Mouse (Mus musculus): ENCODE data around the gene Cpsf6.
"Not testable (repeated sequence)": the region's sequence is repeated elsewhere in the genome, so short reads cannot be mapped to it uniquely, and the experiment has no call there.

Cpsf6 gene

DNA sequence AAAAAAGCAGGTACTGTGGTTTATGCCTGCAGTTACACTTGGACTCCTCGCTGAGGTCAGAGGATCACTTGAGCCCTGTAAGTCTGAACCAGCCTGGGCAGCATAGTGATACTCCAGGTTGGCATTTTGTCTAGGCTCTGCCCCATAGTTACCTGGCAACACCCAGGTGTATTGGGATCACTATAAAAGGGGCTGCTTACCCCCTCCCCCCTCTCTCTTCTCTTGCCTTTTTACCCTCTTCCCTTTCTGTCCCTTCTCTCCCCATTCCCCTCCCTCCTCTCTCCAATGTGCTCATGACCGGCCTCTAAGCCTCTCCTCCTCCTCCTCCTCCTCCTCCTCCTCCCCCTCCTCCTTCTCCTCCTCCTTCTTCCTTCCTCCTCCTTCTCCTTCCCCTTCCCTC is 19.4 kb upstream of the Cpsf6 start:
- no peak for DNase-seq

DNA sequence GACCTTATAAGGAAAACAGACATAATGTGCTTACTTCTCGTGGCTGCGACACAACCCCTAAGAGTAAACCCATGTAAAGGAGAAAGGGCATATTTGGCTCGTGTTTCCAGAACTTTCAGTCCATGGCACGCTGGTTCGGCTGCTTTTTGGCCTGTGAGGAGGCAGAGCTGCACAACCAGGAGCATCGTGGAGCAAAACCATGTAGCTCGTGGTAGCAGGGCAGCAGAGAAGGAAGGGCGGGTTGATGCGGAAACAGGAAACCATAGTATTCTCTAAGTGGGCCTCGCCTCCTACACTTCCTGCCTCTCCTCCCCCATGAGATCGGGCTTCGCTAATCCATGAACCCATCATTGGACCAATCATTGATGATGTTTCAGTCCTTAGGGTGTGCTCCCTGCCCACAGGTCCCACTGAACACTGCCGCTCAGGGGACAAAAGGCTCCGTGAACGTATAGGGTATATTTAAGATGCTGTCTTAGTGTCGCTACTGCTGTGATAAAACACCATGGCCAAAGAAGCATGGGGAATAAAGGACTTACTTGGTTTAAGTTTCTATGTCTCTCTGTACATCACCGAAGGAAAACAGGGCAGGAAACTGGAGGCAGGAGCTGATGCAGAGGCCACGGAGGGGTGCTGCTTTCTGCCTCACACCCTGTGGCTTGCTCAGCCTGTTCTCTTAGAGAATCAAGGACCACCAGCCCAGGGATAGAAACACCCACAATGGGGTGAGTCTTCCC is 18.4 kb upstream of the Cpsf6 start:
- DNase-seq, result no peak

DNA sequence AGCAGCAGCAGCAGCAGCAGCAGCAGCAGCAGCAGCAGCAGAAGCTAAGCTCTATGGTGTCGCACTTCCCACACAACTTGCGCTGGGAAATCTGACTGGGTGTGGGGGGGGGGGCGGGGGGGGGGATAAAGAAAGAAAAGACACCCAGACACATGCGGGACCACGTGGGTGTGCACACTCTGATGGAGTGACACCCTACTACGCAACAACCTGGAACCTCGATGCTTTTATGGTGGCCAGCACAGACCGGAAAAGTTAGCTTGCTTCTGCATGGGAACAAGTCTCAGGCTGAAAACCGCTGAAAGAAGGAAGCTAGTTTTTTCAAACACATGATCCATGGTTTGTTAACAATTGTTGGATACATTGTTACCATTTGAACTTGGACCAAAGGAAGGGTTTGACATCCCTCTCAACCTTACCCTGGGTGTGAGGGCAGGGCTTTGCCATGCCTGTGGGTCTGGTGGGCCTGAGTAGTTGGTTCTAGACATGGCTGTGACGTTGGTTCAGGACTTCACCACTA is 17.4 kb upstream of the Cpsf6 start:
- DNase-seq, result no peak

DNA sequence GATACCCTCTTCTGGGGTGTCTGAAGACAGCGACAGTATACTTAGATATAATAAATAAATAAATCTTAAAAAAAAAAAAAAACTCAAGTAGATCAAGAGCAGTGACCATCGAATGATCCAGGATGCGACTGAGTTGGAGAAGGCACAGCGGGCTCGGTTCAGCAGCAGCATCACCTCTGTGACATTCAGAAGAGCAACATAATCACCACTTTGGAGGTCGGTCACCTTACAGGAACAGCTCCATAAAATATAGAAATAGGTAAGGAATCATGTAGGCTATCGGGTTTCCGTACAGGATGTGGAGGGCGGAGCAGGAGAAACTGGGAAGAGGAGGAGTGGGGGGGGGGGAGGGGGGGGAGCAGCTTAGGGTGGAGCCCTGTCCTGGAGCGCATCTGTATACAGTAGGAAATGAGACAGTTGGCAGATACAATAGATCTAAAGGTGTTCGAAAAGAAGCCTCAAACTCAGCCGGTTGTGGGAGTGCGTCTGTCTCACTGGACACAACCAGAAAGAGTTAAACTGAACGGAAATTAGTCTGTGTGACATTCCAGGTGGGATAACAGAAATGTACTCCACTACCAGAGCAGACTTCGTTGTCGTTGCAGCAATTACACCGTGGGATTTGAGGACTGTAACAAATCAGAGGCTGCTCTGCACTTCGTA is 16.7 kb upstream of the Cpsf6 start:
- no peak for DNase-seq

DNA sequence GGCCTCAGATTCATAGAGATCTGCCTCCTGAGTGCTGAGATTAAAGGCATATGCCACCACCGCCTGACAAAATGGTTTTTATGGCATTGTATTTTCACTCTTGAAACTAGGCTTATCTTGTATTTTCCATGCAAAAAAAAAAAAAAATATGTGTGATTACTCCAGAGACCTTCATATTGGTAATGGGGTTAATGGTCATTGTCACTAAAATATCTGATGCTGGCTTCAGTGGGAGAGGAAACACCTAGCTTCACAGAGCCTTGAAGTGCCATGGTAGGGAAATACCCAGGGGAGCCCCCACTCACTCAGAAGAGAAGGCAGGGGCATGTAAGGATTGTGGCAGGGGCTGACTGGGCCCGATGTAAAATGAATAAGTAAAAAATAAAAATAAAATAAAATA is 16.0 kb upstream of the Cpsf6 start:
- no peak for DNase-seq

DNA sequence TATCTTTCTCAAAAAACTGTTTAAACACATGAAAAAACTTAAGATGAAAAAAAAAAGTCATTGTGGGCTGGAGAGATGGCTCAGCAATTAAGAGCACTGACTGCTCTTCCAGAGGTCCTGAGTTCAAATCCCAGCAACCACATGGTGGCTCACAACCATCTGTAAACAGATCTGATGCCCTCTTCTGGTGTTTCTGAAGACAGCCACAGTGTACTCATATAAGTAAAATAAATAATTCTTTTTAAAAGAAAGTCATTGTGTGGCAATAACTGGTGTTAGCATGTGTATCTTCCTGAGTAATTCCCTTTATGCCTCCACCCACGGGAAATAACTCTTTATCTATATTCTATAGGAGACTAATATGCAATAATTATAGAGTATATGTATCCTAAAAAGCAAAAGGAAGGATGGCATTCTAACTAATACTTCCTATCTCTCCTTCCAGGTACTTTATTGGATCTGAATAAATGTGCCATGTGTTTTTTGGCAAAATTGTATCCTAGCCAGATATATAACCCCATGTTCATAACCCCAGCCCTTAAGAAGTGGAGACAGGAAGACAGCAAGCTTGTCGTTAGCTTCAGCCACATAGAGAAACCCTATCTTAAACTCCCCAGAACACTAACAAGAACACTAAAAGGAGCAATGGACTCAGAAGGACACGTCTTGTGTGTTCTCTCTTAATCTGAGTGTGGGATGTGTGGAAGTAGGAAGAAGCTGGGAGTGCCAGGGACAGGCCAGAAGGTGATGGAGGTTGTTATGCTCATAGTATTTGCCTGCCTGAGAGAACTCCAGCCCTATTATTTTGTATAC is 15.1 kb upstream of the Cpsf6 start:
- no peak for DNase-seq

DNA sequence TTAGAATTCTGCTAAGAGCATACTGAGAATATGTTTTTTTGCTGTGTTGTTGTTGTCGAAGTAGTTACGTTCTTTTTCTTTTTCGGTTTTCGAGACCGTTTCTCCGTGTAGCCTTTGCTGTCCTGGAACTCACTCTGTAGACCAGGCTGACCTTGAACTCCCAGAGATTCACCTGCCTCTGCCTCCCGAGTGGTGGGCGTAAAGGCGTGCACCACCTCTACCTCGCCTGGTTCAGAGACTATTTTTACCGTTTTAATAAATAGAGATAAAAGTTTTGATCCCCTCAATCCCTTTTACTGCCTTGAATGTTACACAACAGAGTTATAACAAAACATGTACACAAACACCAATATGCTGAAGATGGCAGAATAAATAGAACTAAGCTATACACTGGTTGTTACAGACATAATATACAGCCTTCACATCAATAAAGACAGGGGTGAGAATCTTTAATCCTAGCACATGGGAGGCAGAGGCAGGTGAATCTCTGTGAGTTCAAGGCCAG is 14.1 kb upstream of the Cpsf6 start:
- DNase-seq, result no peak

DNA sequence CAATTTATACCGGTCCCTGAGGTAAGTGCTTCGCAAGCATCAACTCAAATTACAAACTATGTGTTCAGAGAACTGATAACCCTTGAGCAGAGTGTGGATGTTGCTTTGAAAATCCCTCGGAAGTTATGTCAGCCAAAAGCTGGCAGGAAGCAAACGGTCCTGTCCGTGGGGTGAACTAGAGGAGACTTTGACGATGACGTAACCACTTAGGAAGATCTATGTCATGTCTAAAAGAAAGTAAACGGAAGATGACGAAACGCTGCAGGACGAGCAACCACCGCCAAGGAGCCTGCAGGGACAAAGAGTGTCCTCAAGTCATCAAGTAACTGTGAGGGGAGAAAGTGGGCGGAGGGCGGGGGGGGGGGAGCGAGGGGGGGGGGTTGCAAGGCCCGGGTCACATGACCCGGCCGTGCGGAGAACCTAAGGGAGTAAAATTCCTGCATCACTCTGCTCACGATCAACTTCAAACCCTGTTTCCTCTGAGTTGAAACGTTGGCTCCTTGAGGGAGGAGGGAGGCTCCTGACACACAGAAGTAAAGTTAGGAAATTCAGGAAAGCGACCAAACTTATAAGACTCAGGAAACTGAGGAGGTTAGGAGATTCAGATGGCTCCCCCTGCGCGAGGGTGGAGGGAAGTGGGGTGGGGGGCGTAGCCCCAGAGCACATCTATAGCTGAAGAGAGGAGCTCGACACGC is 13.5 kb upstream of the Cpsf6 start:
- no peak for DNase-seq

DNA sequence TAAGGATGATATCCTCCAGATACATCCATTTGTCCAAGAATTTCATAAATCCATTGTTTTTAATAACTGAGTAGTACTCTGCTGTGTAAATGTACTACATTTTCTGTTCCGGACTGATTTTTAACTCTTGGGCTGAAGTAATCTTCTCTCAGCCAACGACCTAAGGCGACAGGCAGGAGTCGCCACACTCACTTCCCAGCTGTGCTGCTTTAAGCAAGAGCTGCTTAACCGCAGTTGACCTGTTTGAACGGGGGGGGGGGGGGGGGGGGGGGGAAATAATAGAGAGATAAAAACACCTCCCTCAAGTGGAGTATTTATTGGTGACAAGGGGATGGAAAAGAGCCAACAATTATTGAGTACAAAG is 13.0 kb upstream of the Cpsf6 start:
- DNase-seq, result no peak

DNA sequence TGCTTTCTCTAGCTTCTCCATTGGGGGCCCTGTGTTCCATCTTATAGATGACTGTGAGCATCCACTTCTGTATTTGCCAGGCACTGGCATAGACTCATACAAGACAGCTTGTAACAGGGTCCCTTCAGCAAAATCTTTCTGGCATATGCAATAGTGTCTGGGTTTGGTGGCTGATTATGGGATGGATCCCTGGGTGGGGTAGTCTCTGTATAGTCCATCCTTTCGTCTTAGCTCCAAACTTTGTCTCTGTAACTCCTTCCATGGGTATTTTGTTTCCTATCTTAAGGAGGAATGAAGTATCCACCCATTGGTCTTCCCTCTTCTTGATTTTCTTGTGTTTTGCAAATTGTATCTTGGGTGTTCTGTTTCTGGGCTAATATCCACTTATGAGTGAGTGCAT is 12.6 kb upstream of the Cpsf6 start:
- not testable (repeated sequence) for DNase-seq

DNA sequence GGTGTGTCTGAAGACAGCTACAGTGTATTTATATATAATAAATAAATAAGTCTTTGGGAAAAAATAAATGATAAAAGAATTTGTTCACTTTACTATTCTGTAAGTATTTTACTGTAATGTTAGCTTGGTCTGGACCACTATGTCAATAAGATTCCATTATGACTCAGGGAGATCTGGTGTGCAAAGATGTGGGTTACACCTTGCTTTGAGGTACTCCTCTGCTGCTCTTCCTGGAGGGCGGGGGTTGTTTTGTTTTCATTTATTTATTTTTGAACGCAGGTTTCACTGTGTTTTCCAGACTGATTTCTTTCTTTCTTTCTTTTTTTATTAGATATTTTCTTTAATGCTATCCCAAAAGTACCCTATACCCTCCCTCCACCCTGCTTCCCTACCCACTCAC is 12.0 kb upstream of the Cpsf6 start:
- DNase-seq, result no peak

DNA sequence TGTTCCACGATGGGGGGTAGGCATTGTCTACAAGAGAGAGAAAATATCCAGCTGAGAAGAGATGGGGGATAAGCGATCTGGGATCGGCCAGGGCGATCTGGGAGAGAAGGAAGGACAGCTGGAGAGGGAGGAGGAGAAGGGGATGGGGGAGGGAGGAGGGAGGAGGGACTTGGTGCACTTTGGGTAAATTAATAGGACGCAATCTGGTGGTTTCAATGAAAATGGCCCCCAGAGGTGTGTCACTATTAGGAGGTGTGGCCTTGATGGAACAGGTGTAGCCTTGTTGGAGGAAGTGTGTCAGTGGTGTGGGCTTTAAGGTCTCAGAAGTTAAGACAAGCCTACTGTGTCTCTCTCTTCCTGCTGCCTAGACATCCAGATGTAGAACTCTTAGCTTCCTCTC is 11.2 kb upstream of the Cpsf6 start:
- DNase-seq, result no peak

DNA sequence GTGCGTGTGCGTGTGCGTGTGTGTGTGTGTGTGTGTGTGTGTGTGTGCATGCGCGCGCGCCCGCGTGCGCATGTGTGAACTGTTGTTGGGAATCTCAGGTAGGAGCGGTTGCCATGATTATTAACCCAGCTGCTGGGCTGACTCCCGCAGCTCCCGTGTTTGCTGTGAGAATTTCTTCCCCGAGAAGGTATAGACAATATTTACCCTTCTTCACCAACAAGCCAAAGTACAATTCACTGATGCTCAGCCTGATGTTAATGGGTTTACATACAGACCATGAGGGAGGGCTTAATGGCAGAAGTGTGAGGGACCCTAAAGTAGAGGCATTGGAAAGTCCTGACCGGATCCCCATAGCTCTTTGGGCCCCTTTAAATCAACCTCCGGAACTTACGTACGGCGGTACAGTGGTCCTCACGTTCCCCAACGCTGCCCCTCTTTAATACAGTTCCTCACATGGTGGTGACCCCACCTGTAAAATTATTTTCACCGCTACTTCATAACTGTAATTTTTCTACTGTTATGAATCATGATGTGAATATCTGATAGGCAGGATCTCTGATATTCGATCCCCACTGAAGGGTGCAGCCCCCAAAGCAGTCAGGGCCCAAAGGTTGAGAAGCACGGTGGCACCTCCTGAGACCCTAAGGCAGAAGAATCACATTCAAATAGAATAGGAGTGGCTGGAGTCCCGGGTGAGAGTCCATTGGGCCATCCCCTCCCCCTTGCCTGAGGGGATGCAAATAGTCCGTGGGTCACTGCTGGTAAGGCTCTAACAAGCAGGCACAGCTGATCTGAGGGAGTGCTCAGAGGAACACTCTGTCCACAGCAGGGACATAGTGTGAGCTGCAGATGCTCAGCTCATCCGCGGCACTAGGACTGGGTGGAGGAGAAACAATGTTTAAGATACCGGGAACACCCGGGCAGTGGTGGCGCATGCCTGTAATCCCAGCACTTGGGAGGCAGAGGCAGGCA is 10.4 kb upstream of the Cpsf6 start:
- no peak for DNase-seq

DNA sequence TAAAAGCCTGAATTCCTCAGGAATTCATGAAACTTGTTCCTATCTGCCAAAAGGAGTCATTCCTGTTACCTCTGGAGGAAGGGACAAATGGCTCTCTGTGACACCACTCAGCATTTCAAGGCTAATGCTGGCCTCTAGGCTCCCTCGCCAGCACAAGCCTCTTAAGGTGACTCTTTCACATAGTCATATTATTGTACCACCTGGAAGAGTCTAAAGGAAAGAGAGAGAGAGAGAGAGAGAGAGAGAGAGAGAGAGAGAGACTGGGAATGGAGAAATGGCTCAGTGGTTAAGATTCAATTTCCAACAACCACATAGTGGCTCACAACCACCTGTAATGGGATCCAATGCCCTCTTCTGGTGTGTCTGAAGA is 9.5 kb upstream of the Cpsf6 start:
- DNase-seq, result no peak

DNA sequence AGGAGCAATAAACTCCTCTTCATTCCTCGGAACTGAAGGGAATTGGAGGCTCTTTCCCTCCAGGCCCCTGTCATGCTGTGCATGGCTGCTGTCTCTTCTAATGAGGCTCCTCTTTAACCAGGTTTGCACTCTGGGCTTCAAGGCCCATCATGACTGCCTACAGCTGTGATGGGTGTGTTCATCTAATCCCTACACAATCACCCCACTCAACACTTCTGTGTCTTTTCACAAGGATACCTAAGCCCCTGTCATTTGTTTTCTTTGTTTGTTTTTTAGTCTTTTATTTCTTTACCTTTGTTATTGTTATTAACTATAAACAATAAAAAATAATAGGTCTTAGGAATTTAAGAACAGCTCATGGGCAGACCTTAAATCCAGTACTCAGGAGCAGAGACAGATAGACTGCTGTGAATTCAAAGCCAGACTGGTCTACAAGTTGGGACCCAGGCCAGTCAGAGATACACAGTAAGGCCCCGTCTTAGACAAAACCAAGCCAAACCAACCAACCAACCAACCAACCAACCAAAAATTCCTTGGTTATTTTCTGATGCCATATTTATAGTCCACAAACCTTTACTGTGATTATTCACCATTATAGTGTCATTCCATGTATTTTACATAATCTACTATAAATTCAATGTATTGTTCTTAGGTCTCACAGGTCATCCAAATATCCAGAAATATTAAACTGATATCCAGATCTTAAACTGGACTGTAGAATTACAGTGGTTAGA is 9.0 kb upstream of the Cpsf6 start:
- no peak for DNase-seq

DNA sequence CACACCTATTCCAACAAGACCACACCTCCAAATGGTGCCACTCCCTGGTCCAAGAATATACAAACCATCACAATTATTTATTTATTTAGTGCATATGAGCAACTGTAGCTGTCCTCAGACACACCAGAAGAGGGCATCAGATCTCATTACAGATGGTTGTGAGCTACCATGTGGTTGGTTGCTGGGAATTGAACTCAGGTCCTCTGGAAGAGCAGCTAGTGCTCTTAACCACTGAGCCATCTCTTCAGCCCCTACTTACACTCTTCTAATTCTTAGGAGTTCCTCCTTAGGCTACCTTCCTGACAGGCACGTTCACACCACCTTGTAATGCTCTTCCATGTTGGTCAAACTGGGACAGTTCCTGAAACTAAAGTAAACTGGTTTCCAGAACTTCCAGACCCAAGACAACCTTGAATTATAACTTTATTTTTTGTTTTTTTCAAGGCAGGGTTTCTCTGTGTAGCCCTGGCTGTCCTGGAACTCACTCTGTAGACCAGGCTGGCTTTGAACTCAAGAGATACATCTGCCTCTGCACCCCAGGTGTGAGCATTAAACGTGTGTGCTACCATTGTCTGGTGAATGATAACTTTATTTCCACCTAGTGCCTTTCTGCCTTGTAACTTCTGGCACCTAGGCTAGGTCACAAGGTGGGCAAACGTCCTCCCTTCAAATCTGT is 8.3 kb upstream of the Cpsf6 start:
- DNase-seq, result not testable (repeated sequence)

DNA sequence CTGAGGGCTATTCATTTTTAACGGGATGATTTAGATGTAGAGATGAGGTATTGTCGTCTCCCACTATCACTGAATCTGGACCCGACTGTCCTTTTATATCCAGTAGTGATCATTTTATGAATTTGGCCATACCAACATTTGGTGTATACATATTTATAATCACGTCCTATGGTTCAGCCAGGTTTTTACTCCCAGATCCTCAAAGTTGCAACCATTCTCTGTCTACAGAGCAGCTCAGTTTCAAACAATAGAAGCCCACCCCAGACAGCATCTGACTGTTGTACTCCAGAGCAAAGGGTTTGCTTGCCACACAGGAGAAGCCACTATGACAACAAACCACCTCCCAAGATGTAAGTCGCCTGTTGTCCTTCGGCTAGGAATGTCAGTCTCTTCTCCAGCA is 7.2 kb upstream of the Cpsf6 start:
- DNase-seq, result no peak

DNA sequence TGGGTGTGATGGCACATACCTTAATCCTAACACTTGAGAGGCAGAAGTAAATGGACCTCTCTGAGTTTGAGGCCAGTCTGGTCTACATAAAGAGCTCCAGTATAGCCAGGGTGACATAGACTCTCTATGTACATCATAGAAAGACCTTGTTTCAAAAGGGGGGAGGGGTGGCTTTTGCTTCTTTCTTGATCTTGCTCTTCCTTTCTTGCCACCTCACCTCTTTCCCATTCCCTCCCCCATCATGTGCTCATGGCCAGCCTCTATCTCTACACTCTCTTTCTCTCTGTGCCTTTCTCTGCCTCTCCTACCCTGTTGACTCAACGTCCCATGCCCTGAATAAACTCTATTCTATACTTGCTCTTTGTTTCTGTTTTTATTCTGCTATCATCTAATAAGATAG is 6.4 kb upstream of the Cpsf6 start:
- DNase-seq, result no peak

DNA sequence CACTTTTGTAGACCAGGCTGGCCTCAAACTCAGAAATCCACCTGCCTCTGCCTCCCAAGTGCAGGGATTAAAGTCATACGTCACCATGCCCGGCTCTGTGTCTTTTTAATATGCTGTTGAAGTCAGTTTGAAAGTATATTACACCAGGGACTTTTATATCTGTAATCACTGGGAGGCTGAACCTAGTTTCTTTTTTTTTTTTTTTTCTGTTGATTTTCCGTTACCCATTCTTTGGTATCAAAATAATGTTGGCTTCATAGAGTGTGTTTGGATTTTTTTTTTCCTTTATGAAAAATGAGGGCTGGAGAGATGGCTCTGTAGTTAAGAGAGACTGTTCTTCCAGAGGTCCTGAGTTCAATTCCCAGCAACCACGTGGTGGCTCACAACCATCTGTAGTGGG is 5.6 kb upstream of the Cpsf6 start:
- DNase-seq, result no peak

DNA sequence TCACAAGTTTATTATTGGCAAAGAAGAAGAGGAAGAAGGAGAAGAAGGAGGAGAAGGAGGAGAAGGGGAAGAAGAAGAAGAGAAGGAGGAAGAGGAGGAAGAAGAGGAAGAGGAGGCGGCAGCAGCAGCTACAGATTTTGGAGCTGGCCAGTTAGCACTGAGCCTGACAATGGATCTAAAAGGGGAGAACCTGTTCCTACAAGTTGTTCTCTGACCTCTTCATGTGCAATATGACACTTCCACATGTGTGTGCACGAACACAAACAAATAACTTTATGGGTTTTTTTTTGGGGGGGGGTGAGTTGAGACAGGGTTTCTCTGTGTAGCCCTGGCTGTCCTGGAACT is 5.2 kb upstream of the Cpsf6 start:
- no peak for DNase-seq

Data from right cerebral cortex, postnatal 4 days (tissue).